Mouse (Mus musculus): ENCODE measurements at regions not wholly inside any gene's neighbourhood (a gene's known extent, or its start where the extent isn't known, plus 50 kb on each side); places are given as distances from the start of the nearest gene placed in this dataset.

GRCm38 (mm10) chr16:13040312-13041100, 69.0 kb upstream of the Ercc4 start:
- in situ Hi-C loops (cut with MboI, MseI) = no loop called here

DNA sequence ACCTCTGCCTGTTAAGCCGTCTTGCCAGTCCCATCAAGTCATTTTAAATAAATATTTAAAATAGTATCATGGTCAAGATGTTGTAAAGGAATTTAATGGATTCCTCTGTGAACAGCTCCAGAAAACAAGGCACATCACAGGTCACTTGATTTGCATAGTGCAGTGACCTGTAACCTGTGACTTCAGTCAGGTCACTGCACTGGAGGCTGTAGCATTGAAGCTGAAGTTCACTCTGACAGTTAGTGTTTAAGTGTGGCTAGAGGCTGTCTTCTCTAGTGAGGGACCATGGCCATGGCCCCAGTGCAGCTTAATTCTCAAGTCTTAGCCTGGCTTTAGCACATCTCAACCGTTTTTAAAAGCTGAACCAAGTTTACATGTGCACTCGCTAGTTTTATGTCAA, 68.1 kb upstream of the Ercc4 start:
- in situ Hi-C loops (cut with MboI, MseI) = no loop called here

DNA sequence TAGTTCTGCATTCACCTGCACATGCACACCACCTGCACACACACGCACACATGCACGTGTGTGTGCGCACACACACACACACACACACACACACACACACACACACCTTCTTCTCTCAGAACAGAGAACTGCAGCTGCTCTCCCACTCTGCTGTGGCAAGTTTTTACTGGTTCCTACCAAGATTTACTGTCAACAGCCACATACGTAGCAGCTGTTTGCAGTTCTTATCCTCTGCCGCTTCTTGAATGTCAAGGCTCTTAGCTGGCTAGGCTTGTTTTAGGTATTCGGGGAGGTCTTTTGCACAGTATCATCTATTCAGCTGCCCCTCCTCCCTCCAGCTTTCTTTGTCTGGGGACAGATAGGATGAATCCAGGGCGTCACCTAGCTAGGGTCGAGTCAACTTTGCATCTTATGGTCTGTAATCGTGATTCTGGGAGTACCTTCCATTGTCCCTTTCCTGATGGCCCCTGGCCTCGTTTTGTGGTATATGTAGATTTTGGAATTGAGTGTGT, 64.3 kb upstream of the Ercc4 start:
- in situ Hi-C loops (cut with MboI, MseI) = no loop called here

GRCm38 (mm10) chr16:13046366-13047120, 62.9 kb upstream of the Ercc4 start:
- in situ Hi-C loops (cut with MboI, MseI) = no loop called here

DNA sequence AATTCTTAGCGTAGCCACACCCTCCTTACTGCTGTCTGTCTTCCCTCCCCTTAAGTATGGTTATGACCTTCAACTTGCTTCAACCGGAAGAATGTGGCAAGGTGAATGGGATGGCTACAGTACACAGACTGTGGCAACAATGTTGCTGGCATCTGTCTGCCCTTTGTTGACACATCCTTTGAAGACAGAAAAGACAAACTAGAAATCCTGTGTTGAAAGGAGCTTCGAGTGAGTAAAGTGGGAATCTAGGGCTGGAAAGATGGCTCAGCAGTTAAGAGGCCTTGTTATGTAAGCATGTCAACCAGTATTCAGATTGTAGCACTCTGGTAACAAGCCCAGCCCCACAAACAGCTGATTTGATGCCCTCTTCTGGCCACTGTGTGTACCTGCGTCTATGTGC, 60.2 kb upstream of the Ercc4 start:
- in situ Hi-C loops (cut with MboI, MseI) = no loop called here

- in situ Hi-C loops (cut with MboI, MseI) = no loop called here
Measured at GRCm38 (mm10) chr16:13050225-13050892, 59.1 kb upstream of the Ercc4 start.

- in situ Hi-C loops (cut with MboI, MseI) = no loop called here
Measured at GRCm38 (mm10) chr16:13054956-13055355, 54.5 kb upstream of the Ercc4 start.

Data from T-helper 1 cell (primary cell).